Mouse (Mus musculus) embryo, embryonic 9.5 days (tissue): ENCODE data around the gene Kat5.

Experiments used
- DNase-seq: peaks from one replicate; pipeline ENCODE4 v3.0.0-alpha.2; 2017; ENCODE audit errors: extremely low spot score

Kat5 gene

GRCm38 (mm10) chr19:5629907-5630306 lies 19.9 kb upstream of the Kat5 start:
- no peak for DNase-seq

- DNase-seq: no peak
These were observed 15.3 kb upstream of the Kat5 start for GRCm38 (mm10) chr19:5625311-5625710.

GRCm38 (mm10) chr19:5621884-5622283 lies 11.8 kb upstream of the Kat5 start:
- DNase-seq: no peak

GRCm38 (mm10) chr19:5620007-5620406 lies 10.0 kb upstream of the Kat5 start:
- DNase-seq: no peak

GRCm38 (mm10) chr19:5614953-5615352 lies 4.9 kb upstream of the Kat5 start:
- DNase-seq: no peak

- DNase-seq: no peak
These were observed 2.9 kb upstream of the Kat5 start for GRCm38 (mm10) chr19:5612762-5613411.

- DNase-seq: no peak
These were observed 1.9 kb upstream of the Kat5 start for GRCm38 (mm10) chr19:5611973-5612372.

GRCm38 (mm10) chr19:5609171-5609546 lies 878 bp downstream of the Kat5 start:
- DNase-seq: no peak

- DNase-seq: no peak
These were observed 1.3 kb downstream of the Kat5 start for GRCm38 (mm10) chr19:5608707-5609106.

GRCm38 (mm10) chr19:5607705-5608410 lies 2.2 kb downstream of the Kat5 start:
- DNase-seq: no peak

GRCm38 (mm10) chr19:5606196-5606595 lies 3.8 kb downstream of the Kat5 start:
- no peak for DNase-seq

- no peak for DNase-seq
These were observed 4.9 kb downstream of the Kat5 start for GRCm38 (mm10) chr19:5605126-5605525.

- DNase-seq: no peak
These were observed 6.4 kb downstream of the Kat5 start for GRCm38 (mm10) chr19:5603664-5604063.

GRCm38 (mm10) chr19:5601752-5602541 lies 8.1 kb downstream of the Kat5 start, which contains the start of gene Rnaseh2c:
Gene Rnaseh2c (plus strand): TSS chr19:5601873.
- DNase-seq: peak; percentile 75

- DNase-seq: no peak
These were observed 10.8 kb downstream of the Kat5 start for GRCm38 (mm10) chr19:5599224-5599623.

GRCm38 (mm10) chr19:5591888-5592287 lies 18.1 kb downstream of the Kat5 start:
- DNase-seq: no peak

GRCm38 (mm10) chr19:5589159-5589558 lies 20.9 kb downstream of the Kat5 start:
- DNase-seq: no peak

GRCm38 (mm10) chr19:5581995-5582394 lies 28.0 kb downstream of the Kat5 start:
- DNase-seq: no peak

GRCm38 (mm10) chr19:5580776-5581175 lies 29.3 kb downstream of the Kat5 start:
- no peak for DNase-seq

GRCm38 (mm10) chr19:5579971-5580370 lies 30.1 kb downstream of the Kat5 start:
- DNase-seq: no peak

- DNase-seq: no peak
These were observed 34.7 kb downstream of the Kat5 start for GRCm38 (mm10) chr19:5575336-5575735.

- no peak for DNase-seq
These were observed 37.5 kb downstream of the Kat5 start for GRCm38 (mm10) chr19:5572331-5573125.
